Mouse (Mus musculus) macrophage (primary cell): ENCODE results near the gene 6030468B19Rik. TPM values are rescaled to one million over a fixed set of nuclear protein-coding genes. Genes with fewer than 3 reads are reported as not detected.

Experiments
- polyA plus RNA-seq: library from polyadenylated mRNA; stranded (reverse); fragments of 250-400 nt; gene quantifications from 3 replicates; pipeline ENCODE4 v1.2.4, GENCODE M21; 2018; ENCODE audit warnings: inconsistent platforms

Gene 6030468B19Rik
- polyA plus RNA-seq, 1 experiment from 2014 or later: not detected

Other genes starting within 250 kb of the 6030468B19Rik start
- gene Tnrc6c, start 143.4 kb upstream of the 6030468B19Rik start, polyA plus RNA-seq: 9.0 to 13.1 TPM (median 11.4 TPM) in 3 replicates
- gene Tmc8, start 15.6 kb upstream of the 6030468B19Rik start, polyA plus RNA-seq: 3.2 to 4.9 TPM (median 4.8 TPM) in 3 replicates
- gene Tmc6, start 15.5 kb upstream of the 6030468B19Rik start, polyA plus RNA-seq: 11.1 to 22.1 TPM (median 17.9 TPM) in 3 replicates
- gene Gm20708, start 12.0 kb downstream of the 6030468B19Rik start, polyA plus RNA-seq: 0.79 to 1.5 TPM (median 1.5 TPM) in 3 replicates
- gene Syngr2, start 12.0 kb downstream of the 6030468B19Rik start, polyA plus RNA-seq: 138 to 194 TPM (median 167 TPM) in 3 replicates
- 2.9 to 4.4 TPM (median 3.6 TPM) in 3 replicates for gene Afmid, start 28.3 kb downstream of the 6030468B19Rik start, polyA plus RNA-seq
- gene Tk1, start 28.4 kb downstream of the 6030468B19Rik start, polyA plus RNA-seq: 1.1 to 37.4 TPM (median 6.2 TPM) in 3 replicates
- 1.7 to 21.0 TPM (median 16.6 TPM) in 3 replicates for gene Birc5, start 51.6 kb downstream of the 6030468B19Rik start, polyA plus RNA-seq
- gene Tmem235, start 63.1 kb downstream of the 6030468B19Rik start, polyA plus RNA-seq: not detected in 3 replicates
- 3.0 to 8.4 TPM (median 4.9 TPM) in 3 replicates for gene Tha1, start 75.8 kb downstream of the 6030468B19Rik start, polyA plus RNA-seq
- 2.0 to 6.9 TPM (median 2.3 TPM) in 3 replicates for gene Socs3, start 172.4 kb downstream of the 6030468B19Rik start, polyA plus RNA-seq
- gene Pgs1, start 188.6 kb downstream of the 6030468B19Rik start, polyA plus RNA-seq: 12.0 to 40.0 TPM (median 28.0 TPM) in 3 replicates